Mouse (Mus musculus): ENCODE measurements at regions not wholly inside any gene's neighbourhood (a gene's known extent, or its start where the extent isn't known, plus 50 kb on each side); places are given as distances from the start of the nearest gene placed in this dataset.

- H3K4me2 ChIP-seq (ENCODE audit: low read length), result no peak overlapping the region
- no peak overlapping the region for H3K4me3 ChIP-seq (replicated peaks; ENCODE audit: low read depth, low read length)
- H3K9me3 ChIP-seq (replicated peaks; ENCODE audit: low read length), result no peaks in the 10 kb centered on the region
- DNase-seq (ENCODE audit: low spot score) (peak; percentile 33), ATAC-seq (replicated peaks; ENCODE audit: low FRiP score, low read depth) (no peak; the same call in 1 of the 2 replicates)
- H3K27ac ChIP-seq, result no peak overlapping the region
- 30% methylated on average over 1 of the region's 1 CpGs for WGBS
- no peaks in the 10 kb centered on the region for H3K27me3 ChIP-seq (ENCODE audit: insufficient read depth, low read length)
- no peak for TF ChIP-seq CTCF (IDR thresholded peaks at IDR 0.05; ENCODE audit: low read depth)
- no peaks in the 10 kb centered on the region for H3K36me3 ChIP-seq (ENCODE audit: insufficient read depth, low read length)
- H3K9ac ChIP-seq (ENCODE audit: low read depth, low read length), result no peak overlapping the region
- peaks cover 4% of the 10 kb centered on the region; the same call in 1 of the 2 replicates for H3K4me1 ChIP-seq (replicated peaks; ENCODE audit: insufficient read depth, low read length)
Measured at GRCm38 (mm10) chr6:16312915-16313314, 585.3 kb downstream of the Tfec start.

GRCm38 (mm10) chr6:16283328-16284072, 563.0 kb downstream of the Mdfic start:
- no peak for ATAC-seq (replicated peaks; ENCODE audit: low FRiP score, low read depth)
- H3K9ac ChIP-seq (ENCODE audit: low read depth, low read length), result no peak overlapping the region
- 55% methylated on average over 8 of the region's 8 CpGs for WGBS

GRCm38 (mm10) chr6:16281938-16282337, 561.5 kb downstream of the Mdfic start:
- Histone ChIP-seq H3K4me3 (replicated peaks; ENCODE audit: low read depth, low read length) (no peak overlapping the region), H3K9me3 (replicated peaks; ENCODE audit: low read length) (no peaks in the 10 kb centered on the region), H3K27me3 (ENCODE audit: insufficient read depth, low read length) (no peaks in the 10 kb centered on the region), H3K27ac (no peak overlapping the region), H3K4me2 (ENCODE audit: low read length) (no peak overlapping the region), H3K4me1 (replicated peaks; ENCODE audit: insufficient read depth, low read length) (no peaks in the 10 kb centered on the region), H3K36me3 (ENCODE audit: insufficient read depth, low read length) (no peaks in the 10 kb centered on the region), H3K9ac (ENCODE audit: low read depth, low read length) (no peak overlapping the region)
- ATAC-seq (replicated peaks; ENCODE audit: low FRiP score, low read depth) (no peak), DNase-seq (ENCODE audit: low spot score) (no peak)
- TF ChIP-seq CTCF (IDR thresholded peaks at IDR 0.05; ENCODE audit: low read depth), result no peak
- 86% methylated on average over 6 of the region's 6 CpGs for WGBS

More at GRCm38 (mm10) chr6:16283328-16284072, 563.0 kb downstream of the Mdfic start:
- TF ChIP-seq CTCF (IDR thresholded peaks at IDR 0.05; ENCODE audit: low read depth), result no peak
- H3K36me3 ChIP-seq (ENCODE audit: insufficient read depth, low read length), result no peaks in the 10 kb centered on the region
- DNase-seq (ENCODE audit: low spot score), result no peak
- H3K27ac ChIP-seq, result no peak overlapping the region
- H3K27me3 ChIP-seq (ENCODE audit: insufficient read depth, low read length), result no peaks in the 10 kb centered on the region
- no peaks in the 10 kb centered on the region for H3K9me3 ChIP-seq (replicated peaks; ENCODE audit: low read length)
- H3K4me1 ChIP-seq (replicated peaks; ENCODE audit: insufficient read depth, low read length), result no peaks in the 10 kb centered on the region
- no peak overlapping the region for H3K4me3 ChIP-seq (replicated peaks; ENCODE audit: low read depth, low read length)
- H3K4me2 ChIP-seq (ENCODE audit: low read length), result no peak overlapping the region
